ENCODE assay signal across 8 mouse cellular contexts in the genomic region with DNA sequence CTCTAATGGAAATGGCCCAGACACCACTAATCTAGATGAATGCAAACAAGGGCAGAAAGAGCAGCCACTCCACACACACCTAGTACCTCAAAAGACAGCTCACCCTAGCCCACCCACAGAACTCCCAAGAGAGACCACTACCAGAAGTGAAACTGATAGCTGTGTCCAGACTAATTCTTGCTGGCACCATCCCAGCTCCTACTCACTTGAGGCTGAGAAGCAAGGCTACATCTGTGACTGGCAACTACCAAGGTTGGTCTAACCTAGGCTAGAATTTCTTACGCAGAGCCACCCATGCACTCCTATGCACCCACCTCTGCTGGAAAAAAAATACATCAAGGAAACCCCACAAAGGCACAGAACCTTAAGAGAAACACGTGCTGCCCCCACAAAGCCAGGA. TPM values are rescaled to one million over a fixed set of nuclear protein-coding genes. Genes with fewer than 3 reads are reported as not detected.
DNase-seq lines count a peak whose midpoint lies in the region; ATAC-seq and TF ChIP-seq lines count a peak whose summit lies in the region.

No protein-coding gene starts in this region.

- no peak for TF ChIP-seq CTCF in heart, postnatal 0 days (IDR thresholded peaks at IDR 0.05; ENCODE audit: low read depth)

- no peaks in the 10 kb centered on the region for H3K9me3 ChIP-seq in heart, postnatal 0 days (replicated peaks; ENCODE audit: control insufficient read depth, low read length)
- H3K9me3 ChIP-seq in hindbrain, embryonic 11.5 days (ENCODE audit: control insufficient read depth, low read length) = no peaks in the 10 kb centered on the region
- no peaks in the 10 kb centered on the region for H3K9me3 ChIP-seq in midbrain, embryonic 15.5 days

- TF ChIP-seq EP300 in heart, postnatal 0 days (IDR thresholded peaks at IDR 0.05; ENCODE audit: low read depth) = no peak

- intact Hi-C loops in heart, postnatal 36 days (cut with DNase I) = loop anchor here (2.0 to 5.0 kb wide), 2 partner anchors 20 to 202 kb away; partner anchors contain the start of gene Ddx55

- H3K4me2 ChIP-seq in heart, postnatal 0 days (ENCODE audit: low read depth, low read length) = no peak overlapping the region
- H3K4me2 ChIP-seq in hindbrain, embryonic 11.5 days (replicated peaks; ENCODE audit: low read depth, low read length) = peak overlapping the region; percentile 89
- peak overlapping the region; percentile 78 for H3K4me2 ChIP-seq in midbrain, embryonic 15.5 days

- H3K36me3 ChIP-seq in heart, postnatal 0 days (replicated peaks; ENCODE audit: control insufficient read depth, insufficient read depth, low read length) = peaks cover 33% of the 10 kb centered on the region
- H3K36me3 ChIP-seq in hindbrain, embryonic 11.5 days (ENCODE audit: control insufficient read depth, insufficient read depth, low read length) = peaks cover 15% of the 10 kb centered on the region
- H3K36me3 ChIP-seq in midbrain, embryonic 15.5 days (replicated peaks) = peaks cover 12% of the 10 kb centered on the region; the same call in 1 of the 2 replicates

- H3K27me3 ChIP-seq in heart, postnatal 0 days (ENCODE audit: control insufficient read depth, insufficient read depth, low read length) = no peaks in the 10 kb centered on the region
- H3K27me3 ChIP-seq in hindbrain, embryonic 11.5 days (ENCODE audit: control insufficient read depth, insufficient read depth, low read length) = no peaks in the 10 kb centered on the region
- no peaks in the 10 kb centered on the region for H3K27me3 ChIP-seq in midbrain, embryonic 15.5 days (replicated peaks)

- DNase-seq in heart, postnatal 0 days (ENCODE audit: low spot score) = no peak
- no peak for DNase-seq in heart, postnatal 36 days
- DNase-seq in brain, adult 2 months (ENCODE audit: low read depth, low spot score) = peak; percentile 23
- no peak for DNase-seq in hindbrain, embryonic 11.5 days (ENCODE audit: low spot score)
- no peak for DNase-seq in gastrocnemius, postnatal 25 days
- no peak for DNase-seq in thymus, postnatal 36 days
- no peak for DNase-seq in heart, postnatal 4 days

- ATAC-seq in heart, postnatal 0 days (ENCODE audit: insufficient read depth, low read depth) = no peak
- no peak for ATAC-seq in hindbrain, embryonic 11.5 days (ENCODE audit: low FRiP score)
- no peak for ATAC-seq in midbrain, embryonic 15.5 days (replicated peaks)

- 0 out of 2 replicates have a peak overlapping the region, but pooled peaks have one; percentile 98 for H3K27ac ChIP-seq in heart, postnatal 0 days (ENCODE audit: low read depth)
- H3K27ac ChIP-seq in hindbrain, embryonic 11.5 days (ENCODE audit: low read depth, low read length) = peak overlapping the region; percentile 100
- peak overlapping the region; percentile 99 for H3K27ac ChIP-seq in midbrain, embryonic 15.5 days

- H3K4me1 ChIP-seq in heart, postnatal 0 days (ENCODE audit: control insufficient read depth, insufficient read depth) = peaks cover 13% of the 10 kb centered on the region
- H3K4me1 ChIP-seq in hindbrain, embryonic 11.5 days (replicated peaks; ENCODE audit: control insufficient read depth, insufficient read depth, low read length) = peaks cover 9% of the 10 kb centered on the region
- H3K4me1 ChIP-seq in midbrain, embryonic 15.5 days = peaks cover 44% of the 10 kb centered on the region

- 83% methylated on average over 2 of the region's 2 CpGs for WGBS in heart, postnatal 0 days
- 93% methylated on average over 2 of the region's 2 CpGs for WGBS in hindbrain, embryonic 11.5 days
- 52% methylated on average over 2 of the region's 2 CpGs for WGBS in midbrain, embryonic 15.5 days

- H3K9ac ChIP-seq in heart, postnatal 0 days (replicated peaks; ENCODE audit: low read depth, low read length) = no peak overlapping the region
- peak overlapping the region; percentile 100 for H3K9ac ChIP-seq in hindbrain, embryonic 11.5 days (ENCODE audit: low read depth, low read length)
- H3K9ac ChIP-seq in midbrain, embryonic 15.5 days = peak overlapping the region; percentile 91

- H3K4me3 ChIP-seq in heart, postnatal 0 days (ENCODE audit: low read depth, low read length) = no peak overlapping the region
- peak overlapping the region; percentile 98 for H3K4me3 ChIP-seq in hindbrain, embryonic 11.5 days (ENCODE audit: low read depth, low read length)
- H3K4me3 ChIP-seq in midbrain, embryonic 15.5 days = peak overlapping the region; percentile 93

RNA-seq across cellular contexts. Expression of gene Cdk2ap1, which starts 12.5 kb away (rescaled TPM):
- 113 and 180 TPM in 2 replicates for total RNA-seq in heart, postnatal 0 days (2014; rRNA removed; ENCODE audit: low replicate concordance)
- polyA plus RNA-seq in heart, postnatal 0 days (2015; fragmentation: Nextera tagmentation; extraction: Ambion mirVana) = 23.2 and 26.6 TPM in 2 replicates
- total RNA-seq in heart, postnatal 36 days (2021) = 100 to 1,000 TPM; 164 to 167 TPM
- polyA plus RNA-seq in hindbrain, embryonic 11.5 days (2014; fragmentation: Nextera tagmentation; extraction: Ambion mirVana) = 155 and 243 TPM in 2 replicates
- 89.3 and 127 TPM in 2 replicates for polyA plus RNA-seq in midbrain, embryonic 15.5 days (2015; fragmentation: Nextera tagmentation; extraction: Ambion mirVana)
- total RNA-seq in gastrocnemius, postnatal 25 days (2021) = 100 to 1,000 TPM; 113 to 116 TPM
- 100 to 1,000 TPM; 201 to 202 TPM for total RNA-seq in heart, postnatal 4 days (2021)

RNA-seq across cellular contexts. Expression of gene 2810006K23Rik, which starts 22.5 kb away (rescaled TPM):
- total RNA-seq in heart, postnatal 0 days (2014; rRNA removed; ENCODE audit: low replicate concordance) = 13.2 and 20.0 TPM in 2 replicates
- polyA plus RNA-seq in heart, postnatal 0 days (2015; fragmentation: Nextera tagmentation; extraction: Ambion mirVana) = 12.4 and 14.9 TPM in 2 replicates
- 10 to 100 TPM; 12.1 to 13.1 TPM for total RNA-seq in heart, postnatal 36 days (2021)
- polyA plus RNA-seq in hindbrain, embryonic 11.5 days (2014; fragmentation: Nextera tagmentation; extraction: Ambion mirVana) = 17.4 and 19.7 TPM in 2 replicates
- 13.6 and 14.6 TPM in 2 replicates for polyA plus RNA-seq in midbrain, embryonic 15.5 days (2015; fragmentation: Nextera tagmentation; extraction: Ambion mirVana)
- 1 to 10 TPM; 5.2 to 7.4 TPM for total RNA-seq in gastrocnemius, postnatal 25 days (2021)
- total RNA-seq in heart, postnatal 4 days (2021) = 10 to 100 TPM; 11.7 to 13.0 TPM

RNA-seq across cellular contexts. Expression of gene Mphosph9, which starts 22.6 kb away (rescaled TPM):
- total RNA-seq in heart, postnatal 0 days (2014; rRNA removed; ENCODE audit: low replicate concordance) = 10.5 and 12.2 TPM in 2 replicates
- 4.4 and 5.3 TPM in 2 replicates for polyA plus RNA-seq in heart, postnatal 0 days (2015; fragmentation: Nextera tagmentation; extraction: Ambion mirVana)
- 1 to 10 TPM; 5.4 to 5.8 TPM for total RNA-seq in heart, postnatal 36 days (2021)
- 15.5 and 20.5 TPM in 2 replicates for polyA plus RNA-seq in hindbrain, embryonic 11.5 days (2014; fragmentation: Nextera tagmentation; extraction: Ambion mirVana)
- 14.2 and 14.8 TPM in 2 replicates for polyA plus RNA-seq in midbrain, embryonic 15.5 days (2015; fragmentation: Nextera tagmentation; extraction: Ambion mirVana)
- total RNA-seq in gastrocnemius, postnatal 25 days (2021) = 1 to 10 TPM; 2.5 to 2.8 TPM
- 10 to 100 TPM; 12.1 to 13.9 TPM for total RNA-seq in heart, postnatal 4 days (2021)
